Mouse (Mus musculus): ENCODE measurements around the gene Grin2a. TPM values are rescaled to one million over a fixed set of nuclear protein-coding genes. Genes with fewer than 3 reads are reported as not detected.

Gene Grin2a
- polyA plus RNA-seq, 1 experiment: not detected

DNA sequence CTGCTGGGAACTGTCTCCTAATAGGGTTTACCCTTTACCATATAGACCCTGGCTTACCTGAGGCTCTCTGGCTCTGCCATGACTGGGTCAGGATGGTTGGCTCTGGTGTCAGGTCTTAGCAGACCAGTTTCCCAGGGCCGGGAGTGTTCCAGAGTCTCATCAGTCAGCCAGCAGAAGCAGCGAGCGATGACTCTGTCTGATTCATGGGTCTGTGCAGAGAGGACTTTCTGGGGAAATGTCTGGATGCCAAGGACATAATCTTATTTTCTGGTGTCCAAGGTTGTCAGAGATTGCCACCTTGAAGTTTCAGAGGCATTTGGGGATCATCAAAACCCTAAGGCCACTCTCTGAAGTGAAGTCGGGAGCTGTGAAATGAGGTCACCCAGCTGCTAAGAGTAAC is 8.7 kb upstream of the Grin2a start:
- no peak for TF ChIP-seq POLR2A (IDR thresholded peaks at IDR 0.05; ENCODE audit: low read depth, low read length)
- TF ChIP-seq CTCF (conservative IDR thresholded peaks at IDR 0.05; ENCODE audit: insufficient read depth, insufficient read length, low read depth, low read length): no peak

DNA sequence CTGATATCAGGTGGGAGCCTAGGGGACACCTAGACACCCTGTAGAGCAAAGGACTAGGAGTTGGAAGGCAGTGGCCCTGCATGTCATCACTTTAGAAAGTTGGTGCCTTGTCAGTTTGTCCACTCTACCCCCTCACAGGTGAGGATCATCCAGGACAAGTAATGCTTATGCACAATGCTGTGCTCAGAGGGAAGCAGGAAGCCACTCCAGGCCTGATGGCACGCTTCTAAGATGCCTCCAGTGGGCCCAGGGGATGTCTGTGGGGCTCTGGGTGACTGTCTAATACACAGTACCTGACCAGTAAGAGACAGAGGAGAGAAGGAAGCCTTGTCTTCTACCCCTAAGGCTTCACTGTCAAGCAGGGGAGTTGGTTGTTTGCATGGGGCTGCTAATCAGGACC is 7.6 kb upstream of the Grin2a start:
- TF ChIP-seq CTCF (conservative IDR thresholded peaks at IDR 0.05; ENCODE audit: insufficient read depth, insufficient read length, low read depth, low read length) (no peak), POLR2A (IDR thresholded peaks at IDR 0.05; ENCODE audit: low read depth, low read length) (no peak)
- no peak for DNase-seq
- H3K27ac ChIP-seq (ENCODE audit: insufficient read depth, low read depth, low read length): no peak overlapping the region

More for the DNA sequence above, 8.7 kb upstream of the Grin2a start:
- 79% methylated on average over 4 of the region's 4 CpGs for WGBS
- H3K36me3 ChIP-seq (ENCODE audit: control insufficient read depth, insufficient read depth, low read length): no peaks in the 10 kb centered on the region
- DNase-seq: no peak
- H3K27me3 ChIP-seq (replicated peaks; ENCODE audit: control insufficient read depth, insufficient read depth, low read length): no peaks in the 10 kb centered on the region
- H3K4me3 ChIP-seq (ENCODE audit: insufficient read depth, low read depth, low read length): no peak overlapping the region
- H3K27ac ChIP-seq (ENCODE audit: insufficient read depth, low read depth, low read length): no peak overlapping the region
- H3K4me1 ChIP-seq (ENCODE audit: control insufficient read depth, insufficient read depth, low read length): no peaks in the 10 kb centered on the region

DNA sequence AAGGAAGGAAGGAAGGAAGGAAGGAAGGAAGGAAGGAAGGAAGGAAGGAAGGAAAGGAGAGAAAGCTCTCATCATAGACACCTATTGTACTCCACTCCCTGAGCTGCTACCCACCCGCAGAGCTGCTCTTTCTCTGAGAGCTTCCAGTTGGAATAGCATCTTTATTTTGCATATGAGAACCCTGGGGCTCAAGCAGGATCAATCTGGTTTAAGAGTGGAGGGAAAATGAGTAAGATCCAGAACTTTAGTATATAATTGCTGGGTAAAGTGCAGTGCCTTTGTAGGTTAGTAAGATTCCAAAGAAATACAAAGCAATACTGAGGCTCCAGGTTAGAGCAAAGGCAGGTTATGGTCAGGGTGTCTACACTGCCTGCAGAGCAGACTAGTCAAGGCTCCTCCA is 6.2 kb upstream of the Grin2a start:
- 33% methylated on average over 1 of the region's 1 CpGs for WGBS
- DNase-seq: no peak
- Histone ChIP-seq H3K27me3 (replicated peaks; ENCODE audit: control insufficient read depth, insufficient read depth, low read length) (no peaks in the 10 kb centered on the region), H3K4me3 (ENCODE audit: insufficient read depth, low read depth, low read length) (no peak overlapping the region), H3K4me1 (ENCODE audit: control insufficient read depth, insufficient read depth, low read length) (no peaks in the 10 kb centered on the region), H3K36me3 (ENCODE audit: control insufficient read depth, insufficient read depth, low read length) (no peaks in the 10 kb centered on the region), H3K27ac (ENCODE audit: insufficient read depth, low read depth, low read length) (no peak overlapping the region)
- TF ChIP-seq POLR2A (IDR thresholded peaks at IDR 0.05; ENCODE audit: low read depth, low read length) (no peak), CTCF (conservative IDR thresholded peaks at IDR 0.05; ENCODE audit: insufficient read depth, insufficient read length, low read depth, low read length) (no peak)

More for the DNA sequence above, 7.6 kb upstream of the Grin2a start:
- Histone ChIP-seq H3K27me3 (replicated peaks; ENCODE audit: control insufficient read depth, insufficient read depth, low read length) (no peaks in the 10 kb centered on the region), H3K36me3 (ENCODE audit: control insufficient read depth, insufficient read depth, low read length) (no peaks in the 10 kb centered on the region), H3K4me3 (ENCODE audit: insufficient read depth, low read depth, low read length) (no peak overlapping the region), H3K4me1 (ENCODE audit: control insufficient read depth, insufficient read depth, low read length) (no peaks in the 10 kb centered on the region)
- WGBS: 78% methylated on average over 1 of the region's 1 CpGs

DNA sequence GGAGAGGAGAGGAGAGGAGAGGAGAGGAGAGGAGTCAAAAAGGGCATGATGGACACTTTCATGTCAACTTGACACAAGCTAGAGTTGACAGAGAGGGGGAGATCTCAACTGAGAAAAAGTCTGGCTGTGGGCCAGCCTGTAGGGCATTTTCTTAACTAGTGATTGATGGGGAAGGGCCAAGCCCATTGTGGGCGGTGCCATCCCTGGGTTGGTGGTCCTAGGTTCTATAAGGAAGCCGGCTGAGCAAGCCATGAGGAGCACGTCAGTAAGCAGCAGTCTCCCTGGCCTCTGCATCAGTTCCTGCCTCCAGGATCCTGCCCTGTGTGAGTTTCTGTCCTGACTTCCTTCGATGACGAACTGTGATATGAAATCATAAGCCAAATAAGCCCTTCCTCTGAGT is 4.6 kb upstream of the Grin2a start:
- Histone ChIP-seq H3K27ac (ENCODE audit: insufficient read depth, low read depth, low read length) (no peak overlapping the region), H3K27me3 (replicated peaks; ENCODE audit: control insufficient read depth, insufficient read depth, low read length) (no peaks in the 10 kb centered on the region), H3K4me3 (ENCODE audit: insufficient read depth, low read depth, low read length) (no peak overlapping the region), H3K4me1 (ENCODE audit: control insufficient read depth, insufficient read depth, low read length) (no peaks in the 10 kb centered on the region), H3K36me3 (ENCODE audit: control insufficient read depth, insufficient read depth, low read length) (no peaks in the 10 kb centered on the region)
- WGBS: 68% methylated on average over 5 of the region's 5 CpGs
- no peak for TF ChIP-seq CTCF (conservative IDR thresholded peaks at IDR 0.05; ENCODE audit: insufficient read depth, insufficient read length, low read depth, low read length)
- no peak for TF ChIP-seq POLR2A (IDR thresholded peaks at IDR 0.05; ENCODE audit: low read depth, low read length)
- DNase-seq: no peak

DNA sequence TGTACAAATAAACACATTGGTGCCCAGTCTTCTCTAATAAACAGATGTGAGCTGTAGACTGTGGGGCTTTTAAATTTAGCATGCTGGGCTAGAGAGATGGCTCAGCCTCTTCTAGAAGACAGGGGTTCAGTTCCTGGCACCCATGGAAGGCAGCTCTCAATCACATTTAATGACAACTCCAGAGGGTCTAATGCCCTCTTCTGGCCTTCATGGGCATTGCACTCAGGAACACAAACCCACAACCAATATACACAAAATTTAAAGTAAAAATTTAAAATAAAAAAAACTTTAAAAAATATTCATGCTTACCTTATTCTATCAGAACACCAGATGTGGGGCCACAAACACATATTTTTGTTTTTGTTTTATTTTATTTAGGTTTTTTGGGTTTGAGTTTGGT is 2.6 kb upstream of the Grin2a start:
- H3K4me1 ChIP-seq (ENCODE audit: control insufficient read depth, insufficient read depth, low read length): no peaks in the 10 kb centered on the region
- H3K27me3 ChIP-seq (replicated peaks; ENCODE audit: control insufficient read depth, insufficient read depth, low read length): no peaks in the 10 kb centered on the region
- DNase-seq: no peak
- no peaks in the 10 kb centered on the region for H3K36me3 ChIP-seq (ENCODE audit: control insufficient read depth, insufficient read depth, low read length)
- H3K27ac ChIP-seq (ENCODE audit: insufficient read depth, low read depth, low read length): no peak overlapping the region
- no peak for TF ChIP-seq CTCF (conservative IDR thresholded peaks at IDR 0.05; ENCODE audit: insufficient read depth, insufficient read length, low read depth, low read length)
- no peak for TF ChIP-seq POLR2A (IDR thresholded peaks at IDR 0.05; ENCODE audit: low read depth, low read length)
- no peak overlapping the region for H3K4me3 ChIP-seq (ENCODE audit: insufficient read depth, low read depth, low read length)

DNA sequence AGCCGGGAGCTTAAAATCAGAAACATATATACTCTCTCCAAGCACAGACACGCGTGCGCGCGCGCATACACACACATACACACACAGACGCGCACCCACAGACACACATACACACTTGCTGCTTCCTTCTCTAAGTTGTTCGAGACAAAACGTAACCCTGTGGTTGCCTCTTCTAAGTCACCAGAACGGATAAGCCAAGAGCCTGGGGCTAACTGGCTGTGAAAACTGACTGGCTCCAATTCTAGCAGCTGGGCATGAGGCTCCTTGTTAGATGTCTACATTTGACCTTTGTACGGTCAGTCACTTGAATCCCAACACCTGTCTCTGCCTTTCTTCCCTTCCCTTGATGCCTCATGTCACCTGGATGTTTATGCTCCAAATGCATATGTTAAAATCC is 452 bp upstream of the Grin2a start:
- no peaks in the 10 kb centered on the region; the same call in 1 of the 2 replicates for H3K27me3 ChIP-seq (replicated peaks; ENCODE audit: control insufficient read depth, insufficient read depth, low read length)

DNA sequence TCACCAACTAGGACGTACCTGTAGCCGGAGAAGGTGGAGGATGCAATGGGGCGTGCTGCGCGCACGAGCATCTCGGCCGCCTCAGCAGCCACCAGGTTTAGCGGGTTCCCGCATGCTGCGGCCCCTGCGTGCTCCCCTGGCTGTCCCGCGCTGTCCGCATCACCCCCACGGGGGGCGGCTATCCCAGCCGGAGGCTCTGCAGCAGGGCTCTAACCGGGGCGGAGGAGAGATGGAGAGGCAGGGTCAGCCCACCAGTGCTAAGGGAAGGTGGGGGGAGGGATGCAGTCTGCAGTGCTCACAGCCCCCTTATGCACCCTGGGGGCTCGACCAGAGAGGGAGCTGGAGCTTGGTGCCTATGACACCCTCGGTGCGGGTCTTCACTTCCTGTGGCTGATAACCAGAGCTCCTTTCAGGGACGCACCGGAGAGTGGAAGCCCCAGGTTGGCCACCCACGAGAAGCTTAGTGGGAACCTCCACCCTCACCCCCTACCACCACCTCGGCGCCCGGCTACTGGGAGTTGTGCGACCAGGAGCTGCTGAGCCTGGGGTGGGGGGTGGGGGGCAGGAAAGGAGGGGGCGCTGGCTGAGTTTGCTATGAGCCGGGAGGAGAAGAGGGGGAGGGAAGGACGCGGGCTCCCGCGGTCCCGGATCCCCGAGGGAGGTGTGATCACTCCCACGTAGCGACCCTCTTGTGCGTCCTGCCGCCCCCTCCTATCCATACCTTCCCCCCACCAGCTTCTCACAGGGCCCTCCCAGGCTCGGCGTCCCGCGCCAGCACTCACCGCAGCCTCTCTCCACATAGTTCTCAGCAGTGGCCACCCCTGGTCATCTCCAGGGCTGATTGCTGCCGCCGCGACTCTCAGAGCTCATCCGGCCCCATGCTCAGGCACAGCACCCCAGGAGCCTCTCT is 1.1 kb downstream of the Grin2a start:
- Histone ChIP-seq H3K36me3 (ENCODE audit: control insufficient read depth, insufficient read depth, low read length) (no peaks in the 10 kb centered on the region), H3K27ac (ENCODE audit: insufficient read depth, low read depth, low read length) (no peak overlapping the region), H3K4me1 (ENCODE audit: control insufficient read depth, insufficient read depth, low read length) (no peaks in the 10 kb centered on the region), H3K4me3 (ENCODE audit: insufficient read depth, low read depth, low read length) (no peak overlapping the region), H3K27me3 (replicated peaks; ENCODE audit: control insufficient read depth, insufficient read depth, low read length) (no peaks in the 10 kb centered on the region; the same call in 1 of the 2 replicates)
- 2% methylated on average over 50 of the region's 51 CpGs for WGBS
- DNase-seq: no peak
- TF ChIP-seq CTCF (conservative IDR thresholded peaks at IDR 0.05; ENCODE audit: insufficient read depth, insufficient read length, low read depth, low read length): no peak
- TF ChIP-seq POLR2A (IDR thresholded peaks at IDR 0.05; ENCODE audit: low read depth, low read length): no peak

More for the DNA sequence above, 452 bp upstream of the Grin2a start:
- TF ChIP-seq POLR2A (IDR thresholded peaks at IDR 0.05; ENCODE audit: low read depth, low read length) (no peak), CTCF (conservative IDR thresholded peaks at IDR 0.05; ENCODE audit: insufficient read depth, insufficient read length, low read depth, low read length) (no peak)
- Histone ChIP-seq H3K27ac (ENCODE audit: insufficient read depth, low read depth, low read length) (no peak overlapping the region), H3K4me3 (ENCODE audit: insufficient read depth, low read depth, low read length) (no peak overlapping the region), H3K36me3 (ENCODE audit: control insufficient read depth, insufficient read depth, low read length) (no peaks in the 10 kb centered on the region), H3K4me1 (ENCODE audit: control insufficient read depth, insufficient read depth, low read length) (no peaks in the 10 kb centered on the region)
- WGBS: 33% methylated on average over 13 of the region's 13 CpGs
- no peak for DNase-seq
